Mouse (Mus musculus) fibroblast of lung, adult 2 months (primary cell): ENCODE data around the gene D830030K20Rik.
"Not testable (repeated sequence)": the region's sequence is repeated elsewhere in the genome, so short reads cannot be mapped to it uniquely, and the experiment has no call there.

Experiments
- DNase-seq: peaks from one replicate; pipeline ENCODE4 v3.0.0-alpha.2; 2011; ENCODE audit warnings: low read depth

D830030K20Rik gene

GRCm38 (mm10) chr14:3208272-3209152 lies at the start of gene D830030K20Rik:
Gene D830030K20Rik (plus strand): TSS chr14:3208488.
- DNase-seq = not testable (repeated sequence)

DNA sequence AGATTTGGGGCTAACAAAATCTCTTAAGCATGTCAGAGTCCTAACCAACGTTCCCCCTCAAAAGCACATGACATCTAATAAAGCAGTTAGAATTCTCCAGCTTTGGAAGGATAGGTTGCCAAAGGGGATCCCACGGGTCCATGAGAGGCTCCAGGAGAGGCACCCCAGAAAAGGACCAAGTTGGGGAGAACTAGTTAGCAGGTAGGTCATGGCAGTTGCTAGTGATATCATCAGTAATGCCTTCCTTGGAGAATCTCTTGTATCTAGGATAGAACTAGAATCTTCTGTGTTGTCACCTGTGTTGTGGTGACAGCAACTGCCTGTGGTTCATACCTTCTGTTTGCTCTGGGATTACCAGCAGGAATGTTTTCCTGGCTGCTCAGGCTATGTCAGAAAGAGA lies 20.3 kb upstream of the D830030K20Rik start, which contains the start of gene Gm5795:
Gene Gm5795 (plus strand): TSS at position 301 of the 400 bp plus-strand sequence.
- DNase-seq = not testable (repeated sequence)

GRCm38 (mm10) chr14:3209367-3209766 lies 1.1 kb downstream of the D830030K20Rik start:
- DNase-seq = not testable (repeated sequence)

- DNase-seq = not testable (repeated sequence)
These were observed 54.2 kb downstream of the D830030K20Rik start for GRCm38 (mm10) chr14:3262531-3262930.
